Mouse (Mus musculus) liver, postnatal 0 days (tissue): ENCODE measurements at regions not wholly inside any gene's neighbourhood (a gene's known extent, or its start where the extent isn't known, plus 50 kb on each side); places are given as distances from the start of the nearest gene placed in this dataset.

Experiments used
- CTCF ChIP-seq: sonication (generic); IDR thresholded peaks from 2 replicates; pipeline ENCODE4 v1.5.1; 2016; ENCODE audit warnings: antibody characterized with exemption, low read depth
- EP300 ChIP-seq: IDR thresholded peaks from 2 replicates; pipeline ENCODE4 v1.6.1; 2016; ENCODE audit warnings: antibody characterized with exemption, low read depth, mild to moderate bottlenecking

DNA sequence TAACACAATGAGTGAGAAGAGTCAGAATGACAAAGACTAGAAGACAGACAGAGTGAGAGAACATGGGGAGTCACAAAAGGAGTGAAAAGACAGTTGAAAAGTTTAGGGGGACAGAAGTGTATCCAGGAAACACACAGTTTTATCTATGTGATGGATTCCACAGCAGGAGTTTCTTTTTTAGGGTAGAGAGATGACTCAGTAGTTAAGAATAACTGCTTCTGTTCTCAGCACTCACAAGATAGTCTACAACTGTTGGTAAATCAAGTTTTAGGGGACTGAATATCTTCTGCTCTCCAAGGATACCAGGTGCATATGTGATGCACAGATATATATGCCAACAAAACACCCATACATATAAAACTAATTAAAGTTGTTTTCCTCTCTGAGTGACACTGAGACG, 210.7 kb downstream of the Hace1 start:
- no peak for TF ChIP-seq CTCF
- TF ChIP-seq EP300 = no peak
